Mouse (Mus musculus): ENCODE measurements around the gene Emsy.

- TF ChIP-seq TAL1 (conservative IDR thresholded peaks at IDR 0.05; ENCODE audit: low read depth, low read length) (no peak), CTCF (IDR thresholded peaks at IDR 0.05; ENCODE audit: low read depth, low read length) (no peak)
Measured at GRCm38 (mm10) chr7:98589028-98589427, 67.6 kb downstream of the Emsy start.

Measured in G1E (cell line).